In genomic region chr10:120694472-120694871, GRCm38 (mm10) we compare ENCODE assay signal across 7 mouse cellular contexts.
A peak's percentile ranks its signal among the peaks of the same experiment; 100 is the strongest.
DNase-seq lines count a peak whose midpoint lies in the region; ATAC-seq and TF ChIP-seq lines count a peak whose summit lies in the region.

No protein-coding gene starts in this region.

- H3K9ac ChIP-seq in kidney, postnatal 0 days (ENCODE audit: low read depth, low read length): 0 out of 2 replicates have a peak overlapping the region, but pooled peaks have one; percentile 23
- H3K9ac ChIP-seq in hindbrain, postnatal 0 days (replicated peaks; ENCODE audit: low read length): no peak overlapping the region
- H3K9ac ChIP-seq in midbrain, embryonic 14.5 days (replicated peaks; ENCODE audit: low read length): no peak overlapping the region

- no peaks in the 10 kb centered on the region for H3K27me3 ChIP-seq in kidney, postnatal 0 days (ENCODE audit: insufficient read depth, low read length)
- peaks cover 33% of the 10 kb centered on the region for H3K27me3 ChIP-seq in embryonic facial prominence, embryonic 10.5 days (replicated peaks; ENCODE audit: low read depth, poor library complexity, severe bottlenecking)
- no peaks in the 10 kb centered on the region; the same call in 1 of the 2 replicates for H3K27me3 ChIP-seq in hindbrain, postnatal 0 days (ENCODE audit: insufficient read depth, low read length)
- H3K27me3 ChIP-seq in midbrain, embryonic 14.5 days (ENCODE audit: control insufficient read depth, insufficient read depth, low read length): peaks cover 10% of the 10 kb centered on the region; the same call in 1 of the 2 replicates
- no peaks in the 10 kb centered on the region for H3K27me3 ChIP-seq in thymus, adult 2 months (ENCODE audit: control insufficient read depth, insufficient read depth, low read length)

- no peak for ATAC-seq in kidney, postnatal 0 days (replicated peaks; ENCODE audit: low FRiP score, low read depth)
- ATAC-seq in hindbrain, postnatal 0 days: no peak
- no peak for ATAC-seq in midbrain, embryonic 14.5 days (ENCODE audit: low FRiP score, low TSS enrichment)

- no peaks in the 10 kb centered on the region for H3K36me3 ChIP-seq in kidney, postnatal 0 days (ENCODE audit: insufficient read depth, low read length)
- H3K36me3 ChIP-seq in embryonic facial prominence, embryonic 10.5 days (replicated peaks): no peaks in the 10 kb centered on the region
- no peaks in the 10 kb centered on the region for H3K36me3 ChIP-seq in hindbrain, postnatal 0 days (ENCODE audit: insufficient read depth, low read length)
- H3K36me3 ChIP-seq in midbrain, embryonic 14.5 days (ENCODE audit: control insufficient read depth, insufficient read depth, low read length): no peaks in the 10 kb centered on the region
- no peaks in the 10 kb centered on the region for H3K36me3 ChIP-seq in thymus, adult 2 months (ENCODE audit: control insufficient read depth, insufficient read depth, low read length)

- TF ChIP-seq CTCF in kidney, postnatal 0 days (IDR thresholded peaks at IDR 0.05; ENCODE audit: low read depth): no peak
- TF ChIP-seq CTCF in hindbrain, postnatal 0 days (IDR thresholded peaks at IDR 0.05; ENCODE audit: low read depth): no peak
- TF ChIP-seq CTCF in thymus, adult 2 months (IDR thresholded peaks at IDR 0.05; ENCODE audit: borderline replicate concordance, control insufficient read depth, extremely low read depth, insufficient read depth, low read length, poor library complexity): no peak

- peak; percentile 66 for DNase-seq in kidney, postnatal 0 days (ENCODE audit: low spot score)
- no peak for DNase-seq in kidney, adult 11 months
- peak; percentile 63 for DNase-seq in embryonic facial prominence, embryonic 10.5 days (ENCODE audit: low spot score)
- DNase-seq in hindbrain, postnatal 0 days (ENCODE audit: low spot score): no peak
- DNase-seq in midbrain, embryonic 14.5 days: peak; percentile 27
- DNase-seq in thymus, adult 2 months: no peak
- DNase-seq in layer of hippocampus, adult 9-10 months (ENCODE audit: low spot score): no peak

- peak overlapping the region; percentile 31 for H3K4me2 ChIP-seq in kidney, postnatal 0 days (ENCODE audit: low read length)
- 0 out of 2 replicates have a peak overlapping the region, but pooled peaks have one; percentile 5 for H3K4me2 ChIP-seq in hindbrain, postnatal 0 days (ENCODE audit: low read depth, low read length)
- no peak overlapping the region for H3K4me2 ChIP-seq in midbrain, embryonic 14.5 days (ENCODE audit: low read length)

- no peak overlapping the region for H3K4me3 ChIP-seq in kidney, postnatal 0 days (replicated peaks; ENCODE audit: low read depth, low read length)
- 0 out of 2 replicates have a peak overlapping the region, but pooled peaks have one; percentile 8 for H3K4me3 ChIP-seq in embryonic facial prominence, embryonic 10.5 days
- H3K4me3 ChIP-seq in hindbrain, postnatal 0 days (ENCODE audit: low read length): no peak overlapping the region
- H3K4me3 ChIP-seq in midbrain, embryonic 14.5 days (replicated peaks; ENCODE audit: low read depth, low read length): no peak overlapping the region
- H3K4me3 ChIP-seq in thymus, adult 2 months (ENCODE audit: control insufficient read depth, insufficient read depth, low read length): no peak overlapping the region

- 22% methylated on average over 18 of the region's 18 CpGs for WGBS in kidney, postnatal 0 days
- 17% methylated on average over 18 of the region's 18 CpGs for WGBS in embryonic facial prominence, embryonic 10.5 days
- WGBS in hindbrain, postnatal 0 days: 24% methylated on average over 18 of the region's 18 CpGs
- 30% methylated on average over 18 of the region's 18 CpGs for WGBS in midbrain, embryonic 14.5 days
- 53% methylated on average over 18 of the region's 18 CpGs for WGBS in thymus, adult 2 months

- TF ChIP-seq POLR2A in thymus, adult 2 months (IDR thresholded peaks at IDR 0.05; ENCODE audit: control insufficient read depth, extremely low read depth, insufficient read depth, low read length, poor library complexity): no peak

- H3K9me3 ChIP-seq in kidney, postnatal 0 days (replicated peaks; ENCODE audit: low read length): no peaks in the 10 kb centered on the region
- H3K9me3 ChIP-seq in embryonic facial prominence, embryonic 10.5 days: no peaks in the 10 kb centered on the region
- H3K9me3 ChIP-seq in hindbrain, postnatal 0 days (ENCODE audit: low read length): no peaks in the 10 kb centered on the region
- H3K9me3 ChIP-seq in midbrain, embryonic 14.5 days (ENCODE audit: control insufficient read depth, low read length): no peaks in the 10 kb centered on the region

- no peaks in the 10 kb centered on the region; the same call in 1 of the 2 replicates for H3K4me1 ChIP-seq in kidney, postnatal 0 days (replicated peaks; ENCODE audit: insufficient read depth, low read length)
- peaks cover 59% of the 10 kb centered on the region for H3K4me1 ChIP-seq in embryonic facial prominence, embryonic 10.5 days
- H3K4me1 ChIP-seq in hindbrain, postnatal 0 days (ENCODE audit: insufficient read depth, low read length): no peaks in the 10 kb centered on the region
- peaks cover 9% of the 10 kb centered on the region for H3K4me1 ChIP-seq in midbrain, embryonic 14.5 days (ENCODE audit: control insufficient read depth, insufficient read depth, low read length)
- H3K4me1 ChIP-seq in thymus, adult 2 months (replicated peaks; ENCODE audit: control insufficient read depth, insufficient read depth, low read length): peaks cover 5% of the 10 kb centered on the region

- H3K27ac ChIP-seq in kidney, postnatal 0 days: peak overlapping the region; percentile 1; the same call in 1 of the 2 replicates
- H3K27ac ChIP-seq in embryonic facial prominence, embryonic 10.5 days (replicated peaks): peak overlapping the region; percentile 8; the same call in 1 of the 2 replicates
- no peak overlapping the region for H3K27ac ChIP-seq in hindbrain, postnatal 0 days
- H3K27ac ChIP-seq in midbrain, embryonic 14.5 days (replicated peaks; ENCODE audit: low read depth, low read length): no peak overlapping the region
- H3K27ac ChIP-seq in thymus, adult 2 months (ENCODE audit: control insufficient read depth, insufficient read depth, low read length): no peak overlapping the region

Comparison
In these comparisons a context has a peak if more than half of its experiments do, and no peak if none do; other contexts are left out.
1. DNase-seq: peak in kidney, postnatal 0 days (single experiment), embryonic facial prominence, embryonic 10.5 days (single experiment) and midbrain, embryonic 14.5 days (single experiment); none in kidney, adult 11 months (single experiment), hindbrain, postnatal 0 days (single experiment), thymus, adult 2 months (single experiment) and layer of hippocampus, adult 9-10 months (single experiment).
2. H3K27ac ChIP-seq: peak in kidney, postnatal 0 days (single experiment) and embryonic facial prominence, embryonic 10.5 days (single experiment); none in hindbrain, postnatal 0 days (single experiment), midbrain, embryonic 14.5 days (single experiment) and thymus, adult 2 months (single experiment).